ENCODE assay signal across 20 mouse cellular contexts in genomic region chrX:139519251-139519650, GRCm38 (mm10). TPM values are rescaled to one million over a fixed set of nuclear protein-coding genes. Genes with fewer than 3 reads are reported as not detected.
DNase-seq lines count a peak whose midpoint lies in the region; ATAC-seq and TF ChIP-seq lines count a peak whose summit lies in the region.
"Had no signal": no experiment of that assay in that cellular context is flagged by ENCODE, and none has a peak within 500 bp of the region (broad histone marks: within the 10 kb centered on the region; RNA-seq: fewer than 3 reads in every experiment).

No protein-coding gene starts in this region.

- no peak overlapping the region for H3K4me2 ChIP-seq in intestine, embryonic 15.5 days (replicated peaks)
- no peak overlapping the region for H3K4me2 ChIP-seq in midbrain, embryonic 11.5 days
- H3K4me2 ChIP-seq: embryonic facial prominence, embryonic 15.5 days; heart, embryonic 12.5 days; hindbrain, embryonic 14.5 days had no signal

- H3K4me1 ChIP-seq in MEL (ENCODE audit: control insufficient read depth in 1 of 2, insufficient read depth in 2 of 2, low read length in 2 of 2): peaks cover 7 to 10% of the 10 kb centered on the region in 2 experiments
- no peaks in the 10 kb centered on the region for H3K4me1 ChIP-seq in intestine, embryonic 15.5 days (replicated peaks)
- no peaks in the 10 kb centered on the region for H3K4me1 ChIP-seq in midbrain, embryonic 11.5 days (ENCODE audit: control insufficient read depth, insufficient read depth, low read length)
- H3K4me1 ChIP-seq: embryonic facial prominence, embryonic 15.5 days; forebrain, embryonic 10.5 days; heart, embryonic 12.5 days; hindbrain, embryonic 10.5 days had no signal

- H3K79me2 ChIP-seq in MEL (ENCODE audit: control insufficient read depth, insufficient read depth, low read length, poor library complexity): no peaks in the 10 kb centered on the region

- H3K27ac ChIP-seq in MEL (ENCODE audit: control insufficient read depth, low read depth, low read length): peak overlapping the region; percentile 51
- no peak overlapping the region for H3K27ac ChIP-seq in intestine, embryonic 15.5 days
- no peak overlapping the region for H3K27ac ChIP-seq in midbrain, embryonic 11.5 days (ENCODE audit: low read depth, low read length)
- H3K27ac ChIP-seq: embryonic facial prominence, embryonic 15.5 days; forebrain, embryonic 10.5 days; hindbrain, embryonic 10.5 days; hindbrain, embryonic 14.5 days had no signal

- no peak overlapping the region for H3K9ac ChIP-seq in MEL (ENCODE audit: control insufficient read depth, low read depth, low read length, poor library complexity, severe bottlenecking)
- H3K9ac ChIP-seq in intestine, embryonic 15.5 days: no peak overlapping the region
- H3K9ac ChIP-seq in midbrain, embryonic 11.5 days (ENCODE audit: low read length): no peak overlapping the region
- H3K9ac ChIP-seq: embryonic facial prominence, embryonic 15.5 days; heart, embryonic 12.5 days; hindbrain, embryonic 14.5 days had no signal

- peak; percentile 28; the same call in 1 of the 2 replicates for ATAC-seq in intestine, embryonic 15.5 days
- no peak for ATAC-seq in midbrain, embryonic 11.5 days (ENCODE audit: low FRiP score)
- no peak for ATAC-seq in granulocyte monocyte progenitor cell, adult 5-6 weeks (replicated peaks; ENCODE audit: poor library complexity, severe bottlenecking)
- ATAC-seq: forebrain, embryonic 14.5 days had no signal

- no peaks in the 10 kb centered on the region for H3K27me3 ChIP-seq in MEL (ENCODE audit: control insufficient read depth in 1 of 2, insufficient read depth in 2 of 2, low read length in 2 of 2)
- no peaks in the 10 kb centered on the region for H3K27me3 ChIP-seq in intestine, embryonic 15.5 days (replicated peaks)
- no peaks in the 10 kb centered on the region for H3K27me3 ChIP-seq in midbrain, embryonic 11.5 days (ENCODE audit: control insufficient read depth, insufficient read depth, low read length)
- H3K27me3 ChIP-seq: embryonic facial prominence, embryonic 15.5 days; heart, embryonic 12.5 days had no signal

- WGBS in intestine, embryonic 15.5 days: 64% methylated on average over 2 of the region's 2 CpGs
- 83% methylated on average over 2 of the region's 2 CpGs for whole genome bisulfite sequencing in midbrain, embryonic 11.5 days

- no peaks in the 10 kb centered on the region for H3K9me3 ChIP-seq in MEL (replicated peaks; ENCODE audit: insufficient read depth, low read length)
- H3K9me3 ChIP-seq in intestine, embryonic 15.5 days: no peaks in the 10 kb centered on the region
- H3K9me3 ChIP-seq in midbrain, embryonic 11.5 days (ENCODE audit: control insufficient read depth, low read length): no peaks in the 10 kb centered on the region
- H3K9me3 ChIP-seq: embryonic facial prominence, embryonic 15.5 days; forebrain, embryonic 10.5 days; heart, embryonic 12.5 days; hindbrain, embryonic 10.5 days had no signal

- TF ChIP-seq EP300 in MEL (IDR thresholded peaks at IDR 0.05; ENCODE audit: low read depth in 1 of 2, low read length in 2 of 2): peak in 1 of 2 experiments; percentile 6; a peak in 1 of 4 replicates

- TF ChIP-seq CTCF in MEL (IDR thresholded peaks at IDR 0.05 in 2 of 3, conservative IDR thresholded peaks at IDR 0.05 in 1 of 3; ENCODE audit: control insufficient read depth in 1 of 3, insufficient read depth in 1 of 3, low read depth in 2 of 3, low read length in 3 of 3, poor library complexity in 1 of 3, severe bottlenecking in 1 of 3): no peak

- peak; percentile 7 for DNase-seq in CD4-positive helper T cell, adult 2 months (ENCODE audit: low read depth, low spot score)
- DNase-seq in MEL (ENCODE audit: low read depth, low spot score) (peak; percentile 52), adipocyte (ENCODE audit: low spot score) (no peak)
- peak; percentile 2 for DNase-seq in naive thymus-derived CD4-positive, alpha-beta T cell, adult 2 months (ENCODE audit: low read depth)
- DNase-seq in midbrain, embryonic 11.5 days (ENCODE audit: low spot score, missing footprints): no peak
- DNase-seq: adrenal gland, postnatal 25 days; cerebellum, adult 2 months; cerebellum, postnatal 14 days; embryo, embryonic 11 days; gastrocnemius, postnatal 36 days; kidney, adult 18-20 months had no signal

- no peak for TF ChIP-seq POLR2A in MEL (IDR thresholded peaks at IDR 0.05; ENCODE audit: control insufficient read depth in 1 of 2, insufficient read depth in 1 of 2, low read depth in 1 of 2, low read length in 2 of 2, poor library complexity in 1 of 2)

- TF ChIP-seq RAD21 in MEL (IDR thresholded peaks at IDR 0.05; ENCODE audit: low read depth, low read length): no peak

- H3K36me3 ChIP-seq in MEL (ENCODE audit: control insufficient read depth in 1 of 2, insufficient read depth in 2 of 2, low read length in 2 of 2): peaks cover 0 to 25% of the 10 kb centered on the region in 2 experiments; a peak in 2 of 4 replicates
- no peaks in the 10 kb centered on the region for H3K36me3 ChIP-seq in intestine, embryonic 15.5 days
- H3K36me3 ChIP-seq in midbrain, embryonic 11.5 days (ENCODE audit: control insufficient read depth, insufficient read depth, low read length): no peaks in the 10 kb centered on the region
- H3K36me3 ChIP-seq: embryonic facial prominence, embryonic 15.5 days; forebrain, embryonic 10.5 days; heart, embryonic 12.5 days; hindbrain, embryonic 10.5 days had no signal

- H3K4me3 ChIP-seq in MEL (ENCODE audit: control insufficient read depth in 1 of 2, insufficient read depth in 1 of 2, low read depth in 2 of 2, low read length in 2 of 2): no peak overlapping the region
- H3K4me3 ChIP-seq in intestine, embryonic 15.5 days (replicated peaks): no peak overlapping the region
- H3K4me3 ChIP-seq in midbrain, embryonic 11.5 days (ENCODE audit: low read depth, low read length): no peak overlapping the region
- H3K4me3 ChIP-seq: embryonic facial prominence, embryonic 15.5 days; erythroblast, embryonic 14.5 days; forebrain, embryonic 10.5 days; heart, embryonic 12.5 days; hindbrain, embryonic 10.5 days had no signal

TF ChIP-seq in MEL, 35 proteins besides CTCF, POLR2A, EP300 and RAD21:
- no peak for TF ChIP-seq MEF2A (IDR thresholded peaks at IDR 0.05; ENCODE audit: extremely low read depth, insufficient replicate concordance, low read depth, low read length, poor library complexity, severe bottlenecking)
- 0 out of 2 replicates have a peak, but pooled peaks have one; percentile 13 for TF ChIP-seq ETS1 (IDR thresholded peaks at IDR 0.05; ENCODE audit: low read depth, low read length)
- peak; percentile 83 for TF ChIP-seq GATA1 (IDR thresholded peaks at IDR 0.05; ENCODE audit: low read depth, low read length)
- no peak for TF ChIP-seq TCF12 (IDR thresholded peaks at IDR 0.05; ENCODE audit: low read depth, low read length)
- no peak for TF ChIP-seq ZKSCAN1 (IDR thresholded peaks at IDR 0.05; ENCODE audit: low read depth, low read length)
- peak; percentile 89 for TF ChIP-seq ELF1 (IDR thresholded peaks at IDR 0.05; ENCODE audit: low read depth, low read length)
- no peak for TF ChIP-seq KAT2A (conservative IDR thresholded peaks at IDR 0.05; ENCODE audit: low read depth, low read length)
- no peak for TF ChIP-seq POLR2AphosphoS2 (IDR thresholded peaks at IDR 0.05; ENCODE audit: low read length)
- TF ChIP-seq SIN3A (IDR thresholded peaks at IDR 0.05; ENCODE audit: low read length): 0 out of 2 replicates have a peak, but pooled peaks have one; percentile 43
- TF ChIP-seq NELFE (IDR thresholded peaks at IDR 0.05; ENCODE audit: low read depth, low read length): no peak
- peak; percentile 96 for TF ChIP-seq ZNF384 (IDR thresholded peaks at IDR 0.05; ENCODE audit: low read depth, low read length)
- TF ChIP-seq MAX (IDR thresholded peaks at IDR 0.05; ENCODE audit: low read length): no peak

RNA-seq across cellular contexts. Expression of gene D330045A20Rik, which starts 39.1 kb away (rescaled TPM):
- 2.7 and 3.2 TPM in 2 replicates for total RNA-seq in MEL (2012; rRNA removed)
- polyA plus RNA-seq in MEL (2012; ENCODE audit: insufficient read depth in 1 of 2, insufficient read length in 2 of 2, low read depth in 1 of 2, low replicate concordance in 2 of 2, missing spikeins in 1 of 2): 1 to 10 TPM in 1 of 2 experiments, not detected in 1; 3.1 TPM
- polyA plus RNA-seq in intestine, embryonic 15.5 days (2015; fragmentation: Nextera tagmentation; extraction: Ambion mirVana): 3.3 and 4.0 TPM in 2 replicates
- 3.8 and 4.2 TPM in 2 replicates for polyA plus RNA-seq in midbrain, embryonic 11.5 days (2014; fragmentation: Nextera tagmentation; extraction: Ambion mirVana)
- 0.77 TPM in 1 of 2 replicates, not detected in the other for total RNA-seq in granulocyte monocyte progenitor cell, adult 5-6 weeks (2014; fragmentation: Nextera tagmentation)
- 0.17 and 0.41 TPM in 2 replicates for total RNA-seq in granulocyte monocyte progenitor cell, adult 5-6 weeks (2017)
- total RNA-seq: gastrocnemius, postnatal 36 days had no signal
- polyA plus RNA-seq: erythroblast, embryonic 14.5 days had no signal

RNA-seq across cellular contexts. Expression of gene Rnf128, which starts 43.9 kb away (rescaled TPM):
- 19.6 and 23.1 TPM in 2 replicates for total RNA-seq in MEL (2012; rRNA removed)
- polyA plus RNA-seq in MEL (2012; ENCODE audit: insufficient read depth in 1 of 2, insufficient read length in 2 of 2, low read depth in 1 of 2, low replicate concordance in 2 of 2, missing spikeins in 1 of 2): 10 to 100 TPM in 1 of 2 experiments, not detected in 1; 16.2 TPM
- 128 and 141 TPM in 2 replicates for polyA plus RNA-seq in intestine, embryonic 15.5 days (2015; fragmentation: Nextera tagmentation; extraction: Ambion mirVana)
- polyA plus RNA-seq in midbrain, embryonic 11.5 days (2014; fragmentation: Nextera tagmentation; extraction: Ambion mirVana): 1.2 TPM in 2 replicates
- 0.32 and 1.6 TPM in 2 replicates for total RNA-seq in granulocyte monocyte progenitor cell, adult 5-6 weeks (2014; fragmentation: Nextera tagmentation)
- total RNA-seq in granulocyte monocyte progenitor cell, adult 5-6 weeks (2017): 0.78 and 2.2 TPM in 2 replicates

Comparison
In these comparisons a context has a peak if more than half of its experiments do, and no peak if none do; other contexts are left out.
1. DNase-seq: peak in CD4-positive helper T cell, adult 2 months (single experiment), MEL (single experiment) and naive thymus-derived CD4-positive, alpha-beta T cell, adult 2 months (single experiment); none in adipocyte (single experiment) and midbrain, embryonic 11.5 days (single experiment).